ENCODE assay signal across 27 mouse cellular contexts in genomic region chr13:5666235-5667007, GRCm38 (mm10).
DNase-seq lines count a peak whose midpoint lies in the region; ATAC-seq and TF ChIP-seq lines count a peak whose summit lies in the region.
"Had no signal": no experiment of that assay in that cellular context is flagged by ENCODE, and none has a peak within 500 bp of the region (broad histone marks: within the 10 kb centered on the region; RNA-seq: fewer than 3 reads in every experiment).

No protein-coding gene starts in this region.

- no peak overlapping the region for H3K27ac ChIP-seq in kidney, adult 2 months (ENCODE audit: insufficient read depth, low read depth, low read length)
- H3K27ac ChIP-seq: embryonic facial prominence, embryonic 12.5 days; heart, embryonic 15.5 days; hindbrain, embryonic 15.5 days; left cerebral cortex, adult 2 months; limb, embryonic 12.5 days; liver, embryonic 12.5 days; lung, embryonic 15.5 days; midbrain, embryonic 13.5 days had no signal

- TF ChIP-seq CTCF in kidney, adult 2 months (conservative IDR thresholded peaks at IDR 0.05; ENCODE audit: insufficient read depth, insufficient read length, low read depth, low read length), result no peak

- H3K4me1 ChIP-seq in kidney, adult 2 months (ENCODE audit: control insufficient read depth, insufficient read depth, low read length), result no peaks in the 10 kb centered on the region
- H3K4me1 ChIP-seq: embryonic facial prominence, embryonic 12.5 days; heart, embryonic 15.5 days; hindbrain, embryonic 15.5 days; limb, embryonic 12.5 days; liver, embryonic 12.5 days; lung, embryonic 15.5 days; midbrain, embryonic 13.5 days had no signal

- intact Hi-C loops in left cerebral cortex, postnatal 4 days (cut with DNase I), result no loop called here

- 61% methylated on average over 3 of the region's 3 CpGs for WGBS in kidney, adult 2 months

- ATAC-seq in CD4-positive, CD25-positive, alpha-beta regulatory T cell, adult 4 months, result peak; percentile 79
- peak; percentile 51 to 59; a peak in 3 of 4 replicates for ATAC-seq in hematopoietic stem cell, adult 5-6 weeks (replicated peaks in 1 of 2; ENCODE audit: insufficient read depth in 1 of 2, low FRiP score in 2 of 2, low TSS enrichment in 1 of 2, low read depth in 1 of 2, poor library complexity in 2 of 2, severe bottlenecking in 2 of 2)
- no peak for ATAC-seq in megakaryocyte, adult 5-6 weeks (ENCODE audit: poor library complexity, severe bottlenecking)
- ATAC-seq: forebrain, postnatal 0 days; intestine, postnatal 0 days; liver, embryonic 12.5 days; midbrain, embryonic 13.5 days had no signal

- H3K4me3 ChIP-seq in kidney, adult 2 months (ENCODE audit: insufficient read depth, low read depth, low read length), result no peak overlapping the region
- H3K4me3 ChIP-seq: embryonic facial prominence, embryonic 12.5 days; heart, embryonic 15.5 days; hindbrain, embryonic 15.5 days; left cerebral cortex, adult 2 months; limb, embryonic 12.5 days; liver, embryonic 12.5 days; lung, embryonic 15.5 days; megakaryocyte, embryonic 14.5 days; midbrain, embryonic 13.5 days had no signal

- H3K27me3 ChIP-seq in kidney, adult 2 months (replicated peaks; ENCODE audit: control insufficient read depth, insufficient read depth, low read length), result no peaks in the 10 kb centered on the region
- H3K27me3 ChIP-seq: embryonic facial prominence, embryonic 12.5 days; heart, embryonic 15.5 days; hindbrain, embryonic 15.5 days; limb, embryonic 12.5 days; liver, embryonic 12.5 days; lung, embryonic 15.5 days; megakaryocyte, embryonic 14.5 days; midbrain, embryonic 13.5 days had no signal

- no peak for TF ChIP-seq POLR2A in kidney, adult 2 months (IDR thresholded peaks at IDR 0.05; ENCODE audit: low read depth, low read length)

- H3K36me3 ChIP-seq in kidney, adult 2 months (ENCODE audit: control insufficient read depth, insufficient read depth, low read length), result no peaks in the 10 kb centered on the region
- H3K36me3 ChIP-seq: embryonic facial prominence, embryonic 12.5 days; heart, embryonic 15.5 days; hindbrain, embryonic 15.5 days; limb, embryonic 12.5 days; liver, embryonic 12.5 days; lung, embryonic 15.5 days; midbrain, embryonic 13.5 days had no signal

- peak; percentile 2 for DNase-seq in kidney, adult 2 months
- no peak for DNase-seq in kidney, postnatal 10 days
- peak; percentile 34 for DNase-seq in 3134 (ENCODE audit: extremely low read depth, insufficient read length, low spot score)
- no peak for DNase-seq in left cerebral cortex, postnatal 4 days
- DNase-seq in frontal cortex, postnatal 14 days (ENCODE audit: low spot score in 2 of 2), result no peak
- DNase-seq: adrenal gland, adult 8-10 months; B cell, adult 2 months; cerebellum, adult 11-12 months; cerebellum, postnatal 10 days; forebrain, postnatal 0 days; gastrocnemius, postnatal 25 days; heart, postnatal 36 days; right cerebral cortex, postnatal 25 days; spleen, adult 18-20 months had no signal

Comparison
In these comparisons a context has a peak if more than half of its experiments do, and no peak if none do; other contexts are left out.
1. DNase-seq: peak in kidney, adult 2 months (single experiment) and 3134 (single experiment); none in kidney, postnatal 10 days (single experiment), left cerebral cortex, postnatal 4 days (single experiment) and frontal cortex, postnatal 14 days (0 of 2).